Mouse (Mus musculus) lung, postnatal 10 days (tissue): ENCODE data around the gene Cd33.

Experiments
- DNase-seq: peaks from one replicate; pipeline ENCODE4 v3.0.0; 2021

The Cd33 gene

DNA sequence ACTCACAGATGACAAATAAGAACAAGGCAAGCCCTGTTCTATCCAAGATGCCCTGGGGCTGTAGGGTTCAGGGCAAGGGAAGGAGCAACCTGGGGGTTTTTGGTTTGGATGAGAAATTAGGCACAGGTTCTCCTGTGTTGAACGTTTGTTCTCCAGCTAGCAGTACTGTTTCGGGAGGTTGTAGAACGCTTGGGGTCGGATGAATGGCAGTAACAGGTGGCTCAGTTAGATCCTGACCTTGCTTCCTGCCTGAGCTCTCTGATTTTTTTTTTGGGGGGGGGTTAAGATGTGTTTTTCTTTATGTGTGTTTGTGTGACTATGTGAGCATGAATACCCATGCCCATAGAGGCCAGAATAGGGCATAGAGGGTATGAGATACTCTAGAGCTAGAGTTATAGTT lies 31.7 kb downstream of the Cd33 start:
- no peak for DNase-seq

- no peak for DNase-seq
These were observed 32.3 kb downstream of the Cd33 start for GRCm38 (mm10) chr7:43511707-43512478.

GRCm38 (mm10) chr7:43495343-43496021 lies 48.7 kb downstream of the Cd33 start:
- peak; percentile 43 for DNase-seq

DNA sequence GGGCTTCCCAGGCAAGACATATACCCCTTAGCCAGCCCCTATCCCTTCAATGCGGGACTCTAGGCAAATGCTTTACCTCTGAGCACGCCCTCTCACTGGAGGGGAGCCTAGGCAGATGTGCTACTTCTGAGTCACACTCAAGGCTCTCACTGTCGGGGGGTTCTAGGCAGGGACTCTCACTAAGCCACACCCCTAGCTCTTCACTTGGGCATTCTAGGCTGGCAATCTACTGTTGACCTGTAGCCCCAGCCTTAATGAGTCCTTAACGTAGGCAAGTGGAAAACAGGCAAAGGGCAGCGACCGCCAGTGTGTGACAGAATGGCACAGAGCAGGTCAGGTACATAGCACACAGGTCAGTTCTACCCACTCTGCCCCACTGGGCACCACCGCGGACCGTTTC lies 53.4 kb downstream of the Cd33 start:
- DNase-seq, result no peak

DNA sequence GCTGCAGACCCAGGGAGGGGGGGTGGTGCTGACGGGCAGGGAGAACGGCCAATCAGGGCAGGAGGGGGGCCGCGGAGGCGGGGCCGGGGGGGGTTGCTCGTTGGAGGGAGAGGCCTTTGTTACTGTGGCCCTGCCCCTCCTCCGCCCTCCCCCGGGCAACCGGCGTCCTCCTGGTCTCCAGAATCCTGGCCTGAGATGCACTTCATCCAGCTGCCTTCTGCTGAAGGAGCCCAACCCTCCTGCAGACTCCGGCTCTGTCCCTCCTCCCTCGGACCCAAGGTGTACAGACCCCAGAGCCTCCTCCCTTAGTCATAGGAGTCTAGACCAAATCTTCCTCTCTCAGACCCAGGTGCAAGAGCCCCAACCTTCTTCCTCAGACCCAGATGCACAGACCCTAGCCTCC lies 54.0 kb downstream of the Cd33 start:
- peak; percentile 54 for DNase-seq

DNA sequence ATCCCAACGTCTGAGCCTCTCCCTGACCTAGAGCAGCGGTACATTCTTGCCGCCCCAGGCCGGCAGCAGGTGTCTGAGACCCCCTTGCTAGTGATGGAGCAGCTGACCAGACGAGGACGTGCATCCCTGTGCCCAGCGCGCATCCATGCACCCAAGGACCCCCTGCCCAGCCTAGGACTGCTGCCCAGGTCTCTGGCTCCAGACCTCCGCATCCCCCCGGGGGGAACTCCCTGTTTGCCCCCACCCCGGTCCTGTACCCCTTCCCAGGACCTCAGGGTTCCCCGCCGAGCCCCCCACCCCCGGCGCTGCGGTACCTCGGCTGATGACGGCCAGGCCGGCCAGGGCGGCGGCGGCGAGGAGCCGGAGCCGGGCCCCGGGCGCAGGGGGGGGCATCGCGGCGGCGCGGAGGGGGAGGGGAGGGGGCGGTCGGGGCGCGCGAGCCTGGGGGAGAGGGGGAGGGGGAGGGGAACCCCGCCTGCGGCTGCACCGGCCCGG lies 54.5 kb downstream of the Cd33 start, which contains the start of gene Iglon5:
Gene Iglon5 (minus strand): TSS at position 445 of the 495 bp plus-strand sequence.
- no peak for DNase-seq

GRCm38 (mm10) chr7:43488646-43489045 lies 55.6 kb downstream of the Cd33 start:
- DNase-seq, result no peak

GRCm38 (mm10) chr7:43483236-43483635 lies 61.0 kb downstream of the Cd33 start:
- peak; percentile 38 for DNase-seq

DNA sequence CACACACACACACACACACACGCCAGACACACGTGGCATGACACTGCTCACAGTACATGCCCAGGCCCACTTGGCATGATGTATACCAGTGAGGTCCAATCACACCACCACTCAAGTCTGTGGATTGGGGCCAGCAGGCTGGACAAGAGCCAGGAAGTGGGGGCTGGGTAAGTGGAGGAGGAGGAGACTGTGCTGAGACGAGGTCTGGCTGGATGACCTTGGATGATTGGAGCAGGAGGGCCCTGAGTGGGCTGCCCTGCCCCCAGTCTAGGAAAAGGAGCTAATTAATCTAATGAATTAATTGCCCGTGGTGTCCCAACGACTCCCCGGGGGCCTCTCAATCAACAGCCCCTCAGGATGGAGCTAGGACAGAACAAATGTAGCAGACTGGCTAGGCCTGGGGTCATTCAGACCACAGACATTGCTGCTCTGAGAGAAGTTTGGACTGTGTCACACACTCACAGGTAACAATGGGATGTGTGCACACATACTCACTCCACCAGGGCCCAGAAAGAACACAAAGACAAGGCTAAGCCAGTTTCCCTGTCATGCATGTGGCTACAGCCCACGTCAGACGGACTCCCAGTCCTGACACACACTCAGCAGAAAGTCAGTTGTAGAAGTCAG lies 62.0 kb downstream of the Cd33 start:
- peak; percentile 51 for DNase-seq

- DNase-seq, result no peak
These were observed 63.0 kb downstream of the Cd33 start for GRCm38 (mm10) chr7:43481191-43481590.

GRCm38 (mm10) chr7:43476376-43476775 lies 67.9 kb downstream of the Cd33 start:
- no peak for DNase-seq

GRCm38 (mm10) chr7:43475706-43476105 lies 68.5 kb downstream of the Cd33 start:
- no peak for DNase-seq
